Mouse (Mus musculus) right cerebral cortex, postnatal 4 days (tissue): ENCODE data around the gene Vps4a.
"Not testable (repeated sequence)": the region's sequence is repeated elsewhere in the genome, so short reads cannot be mapped to it uniquely, and the experiment has no call there.

Experiments used
- DNase-seq: peaks from one replicate; pipeline ENCODE4 v3.0.0-alpha.2; 2022

Vps4a gene

GRCm38 (mm10) chr8:107030650-107031576 is at the start of gene Vps4a:
Vps4a (plus strand) TSS chr8:107031222.
- DNase-seq = peak; percentile 94

- DNase-seq = no peak
Observed at GRCm38 (mm10) chr8:106985404-106985821, 45.6 kb upstream of the Vps4a start.

GRCm38 (mm10) chr8:106985951-106986350 is 45.1 kb upstream of the Vps4a start:
- no peak for DNase-seq

DNA sequence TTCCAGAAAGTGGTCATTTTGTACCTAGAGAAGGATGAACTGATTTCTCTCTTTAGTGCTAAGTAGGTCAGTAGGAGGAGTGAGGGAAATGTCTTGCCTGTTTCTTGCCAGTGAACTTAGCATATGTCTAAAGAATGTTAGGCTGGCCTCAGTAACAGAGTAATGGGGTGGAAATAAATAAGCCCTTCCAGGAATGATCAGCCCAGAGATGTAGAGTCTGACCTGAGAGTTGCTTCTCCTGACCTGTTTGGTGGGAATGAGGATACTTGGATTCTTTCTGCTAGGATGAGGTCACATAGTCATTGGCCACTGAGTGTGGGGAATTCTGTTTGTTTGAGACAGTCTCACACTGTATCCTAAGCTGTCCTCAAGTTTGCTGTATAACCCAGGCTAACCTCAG is 43.5 kb upstream of the Vps4a start:
- no peak for DNase-seq

GRCm38 (mm10) chr8:106991393-106991792 is 39.6 kb upstream of the Vps4a start:
- no peak for DNase-seq

GRCm38 (mm10) chr8:106996339-106996738 is 34.7 kb upstream of the Vps4a start:
- not testable (repeated sequence) for DNase-seq

- no peak for DNase-seq
Observed at GRCm38 (mm10) chr8:106997416-106997815, 33.6 kb upstream of the Vps4a start.

GRCm38 (mm10) chr8:106999068-106999467 is 32.0 kb upstream of the Vps4a start:
- DNase-seq = no peak

DNA sequence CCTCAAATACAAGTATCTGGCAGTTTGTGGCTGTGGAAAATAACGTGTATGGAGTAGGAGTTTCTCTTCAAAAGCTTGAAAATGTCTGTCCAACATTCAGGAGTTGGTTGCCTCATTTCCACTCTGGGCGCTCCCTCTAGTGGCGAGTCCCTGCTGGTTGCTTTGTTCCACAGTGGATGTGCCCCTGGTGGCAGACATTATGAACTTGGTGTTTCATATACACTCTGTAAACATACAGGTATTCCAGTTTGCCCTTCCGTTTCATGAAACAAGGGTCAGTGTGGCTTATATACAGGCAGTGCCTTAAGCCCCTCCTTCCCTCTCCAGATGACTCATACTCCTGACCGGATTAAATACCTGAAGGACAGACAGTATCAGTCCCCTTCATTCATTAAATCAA is 28.5 kb upstream of the Vps4a start:
- DNase-seq = peak; percentile 96

GRCm38 (mm10) chr8:107007795-107008194 is 23.2 kb upstream of the Vps4a start:
- DNase-seq = no peak

- DNase-seq = no peak
Observed at GRCm38 (mm10) chr8:107012666-107013065, 18.4 kb upstream of the Vps4a start.

- no peak for DNase-seq
Observed at GRCm38 (mm10) chr8:107014915-107015314, 16.1 kb upstream of the Vps4a start.

DNA sequence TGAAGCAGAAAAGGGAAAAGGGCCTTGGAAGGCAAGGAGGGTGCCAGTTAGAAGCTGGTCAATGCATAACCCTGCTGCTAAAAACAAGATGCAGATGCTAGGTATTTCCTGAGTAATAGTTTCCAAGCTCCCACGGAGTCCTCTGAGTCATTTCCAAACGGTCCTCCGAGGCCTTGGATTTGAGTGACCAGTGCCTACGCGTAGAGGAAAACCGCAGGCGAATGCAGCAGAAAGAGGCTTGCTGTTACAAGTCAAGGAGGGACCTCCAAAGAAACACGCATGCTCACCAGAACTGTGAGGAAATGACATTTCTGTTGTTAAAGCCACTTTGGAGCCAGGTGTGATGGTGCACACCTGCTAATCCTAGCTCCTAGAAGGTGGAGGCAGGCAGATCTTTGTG is 7.5 kb upstream of the Vps4a start:
- no peak for DNase-seq

GRCm38 (mm10) chr8:107029310-107029709 is 1.7 kb upstream of the Vps4a start:
- no peak for DNase-seq

- no peak for DNase-seq
Observed at GRCm38 (mm10) chr8:107030058-107030457, 964 bp upstream of the Vps4a start.

- DNase-seq = no peak
Observed at GRCm38 (mm10) chr8:107031577-107032090, 612 bp downstream of the Vps4a start.

- DNase-seq = not testable (repeated sequence)
Observed at GRCm38 (mm10) chr8:107033609-107034008, 2.6 kb downstream of the Vps4a start.

GRCm38 (mm10) chr8:107035641-107036040 is 4.6 kb downstream of the Vps4a start:
- no peak for DNase-seq

DNA sequence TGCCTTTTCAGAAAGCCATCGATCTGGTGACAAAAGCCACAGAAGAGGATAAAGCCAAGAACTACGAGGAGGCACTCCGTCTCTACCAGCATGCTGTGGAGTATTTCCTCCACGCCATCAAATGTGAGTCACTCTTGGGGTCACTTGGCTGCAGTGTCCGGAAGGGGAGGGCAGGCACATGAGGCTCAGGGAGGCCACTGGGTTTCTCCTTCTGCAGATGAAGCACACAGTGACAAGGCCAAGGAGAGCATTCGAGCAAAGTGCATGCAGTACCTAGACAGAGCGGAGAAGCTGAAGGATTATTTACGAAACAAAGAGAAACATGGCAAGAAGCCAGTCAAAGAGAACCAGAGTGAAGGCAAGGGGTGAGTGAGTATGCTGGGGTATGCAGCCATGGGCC is 5.6 kb downstream of the Vps4a start:
- DNase-seq = no peak

- DNase-seq = no peak
Observed at GRCm38 (mm10) chr8:107040632-107041031, 9.6 kb downstream of the Vps4a start.

DNA sequence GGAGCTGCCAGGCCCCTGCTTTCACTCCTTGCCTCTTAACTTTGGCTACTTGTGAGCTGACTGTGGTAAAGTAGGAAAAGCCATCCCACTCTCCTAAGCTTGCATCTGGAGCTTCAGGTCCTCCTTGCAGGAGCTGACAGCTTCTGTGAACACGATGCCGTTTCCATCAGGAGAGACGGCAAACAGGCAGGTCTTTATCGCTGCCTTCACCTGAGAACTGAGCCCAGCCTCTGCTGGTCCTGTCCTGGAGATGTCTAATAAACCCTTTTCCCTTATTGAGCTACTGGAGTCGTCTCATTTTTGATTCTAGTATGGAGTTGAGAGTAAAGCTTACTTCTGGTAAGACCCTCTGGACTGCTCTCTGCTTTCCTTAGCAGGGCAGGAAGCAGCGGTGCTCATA is 14.5 kb downstream of the Vps4a start:
- DNase-seq = no peak

DNA sequence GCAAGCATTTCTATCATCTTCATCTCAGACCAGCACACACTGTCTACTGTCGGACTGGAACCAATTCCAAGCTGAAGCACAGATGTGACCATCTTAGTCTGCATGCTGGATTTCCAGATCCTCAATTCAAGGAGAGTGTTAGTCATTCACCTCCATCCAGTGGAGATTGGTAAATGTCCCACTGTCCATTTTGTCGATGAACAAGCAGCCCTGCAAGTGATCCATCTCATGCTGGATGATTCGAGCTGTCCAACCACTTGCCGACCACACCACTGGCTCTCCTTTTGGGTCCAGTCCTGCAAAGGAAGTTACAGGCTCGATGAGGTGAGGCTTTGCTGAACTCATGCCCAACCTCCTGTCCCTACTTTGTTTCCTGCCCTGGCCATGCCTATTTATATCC is 16.0 kb downstream of the Vps4a start:
- DNase-seq = no peak

- DNase-seq = peak; percentile 82
Observed at GRCm38 (mm10) chr8:107048061-107048941, 17.3 kb downstream of the Vps4a start, which contains the start of gene Pdf. Pdf (minus strand) TSS chr8:107048614.
